Mouse (Mus musculus) splenic B cell, adult 2 months (primary cell): Measurements from ENCODE around the gene Rrnad1.
A peak's percentile ranks its signal among the peaks of the same experiment; 100 is the strongest.

Experiments used
- DNase-seq: peaks from one replicate; pipeline ENCODE4 v3.0.0-alpha.2; 2011; ENCODE audit warnings: low read depth, low spot score
- H3K27me3 ChIP-seq: 2 replicates; pipeline ENCODE4 v1.6.1; 2012; ENCODE audit warnings: mild to moderate bottlenecking, low read length, moderate library complexity, mixed read lengths; ENCODE audit not compliant: control insufficient read depth, poor library complexity, insufficient read depth, severe bottlenecking
- H3K36me3 ChIP-seq: 2 replicates; pipeline ENCODE4 v1.6.1; 2012; ENCODE audit warnings: mild to moderate bottlenecking, low read length, moderate library complexity, mixed read lengths; ENCODE audit not compliant: control insufficient read depth, poor library complexity, insufficient read depth, severe bottlenecking

The Rrnad1 gene

DNA sequence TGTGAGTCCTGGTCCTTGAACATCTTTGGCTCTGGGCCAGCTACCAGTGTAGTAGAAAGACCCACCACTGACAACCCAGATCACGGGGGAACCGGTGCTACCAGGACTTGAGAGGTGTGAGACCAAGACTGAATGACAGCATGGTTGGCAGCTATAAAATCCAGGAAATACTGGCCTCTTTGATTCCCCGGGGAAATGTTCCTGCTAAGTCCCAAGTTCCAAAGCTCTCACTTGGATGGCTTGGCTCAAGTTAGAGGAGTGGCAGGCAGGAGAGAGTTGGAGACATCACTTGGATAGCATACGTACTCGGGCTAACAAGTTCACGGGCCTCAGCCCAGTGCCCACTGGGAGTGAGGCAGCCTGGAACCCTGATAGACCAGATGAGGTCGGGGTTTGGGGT is 13.1 kb upstream of the Rrnad1 start:
- no peak for DNase-seq
- Histone ChIP-seq H3K36me3 (peaks cover 8% of the 10 kb centered on the region; the same call in 1 of the 2 replicates), H3K27me3 (no peaks in the 10 kb centered on the region; the same call in 1 of the 2 replicates)

DNA sequence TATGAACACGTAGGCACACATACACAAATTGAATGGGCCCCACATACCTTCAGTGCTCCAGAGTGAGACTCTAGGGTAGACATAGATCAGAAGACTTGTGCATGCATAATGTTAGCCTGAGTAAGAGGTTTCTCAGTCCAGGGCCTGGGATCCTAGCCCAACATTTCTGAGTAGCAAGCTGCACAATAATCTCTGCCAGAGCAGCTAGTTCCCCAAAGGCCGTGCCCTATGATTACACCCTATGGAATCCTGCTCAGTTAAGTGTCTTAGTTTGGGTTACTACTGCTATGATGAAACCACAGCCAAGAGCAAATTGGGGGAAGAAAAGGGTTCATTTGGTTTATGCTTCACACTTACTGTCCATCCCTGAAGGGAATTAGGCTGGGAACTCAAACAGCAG is 12.0 kb upstream of the Rrnad1 start:
- no peaks in the 10 kb centered on the region; the same call in 1 of the 2 replicates for H3K27me3 ChIP-seq
- no peak for DNase-seq
- peaks cover 11% of the 10 kb centered on the region; the same call in 1 of the 2 replicates for H3K36me3 ChIP-seq

DNA sequence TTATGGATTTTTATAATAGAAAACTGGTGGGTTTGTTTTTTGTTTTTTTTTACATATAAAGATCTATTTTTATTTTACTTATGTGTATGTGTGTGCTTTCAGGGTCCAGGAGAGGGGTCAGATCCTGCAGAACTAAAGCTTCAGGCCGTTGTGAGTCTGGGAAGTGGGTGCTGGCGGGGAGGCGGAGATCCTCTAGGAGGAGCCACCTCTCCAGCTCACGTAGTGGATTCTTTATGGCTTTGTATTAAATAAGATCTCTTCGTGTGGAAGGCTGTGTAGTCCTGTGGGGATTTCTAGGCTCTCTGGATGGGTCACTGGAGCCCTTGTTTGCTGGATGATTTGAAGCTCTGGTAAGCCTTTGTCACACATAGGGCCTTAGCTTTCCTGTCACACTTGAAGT is 10.1 kb upstream of the Rrnad1 start:
- no peaks in the 10 kb centered on the region for H3K27me3 ChIP-seq
- peaks cover 17% of the 10 kb centered on the region; the same call in 1 of the 2 replicates for H3K36me3 ChIP-seq
- DNase-seq, result no peak

DNA sequence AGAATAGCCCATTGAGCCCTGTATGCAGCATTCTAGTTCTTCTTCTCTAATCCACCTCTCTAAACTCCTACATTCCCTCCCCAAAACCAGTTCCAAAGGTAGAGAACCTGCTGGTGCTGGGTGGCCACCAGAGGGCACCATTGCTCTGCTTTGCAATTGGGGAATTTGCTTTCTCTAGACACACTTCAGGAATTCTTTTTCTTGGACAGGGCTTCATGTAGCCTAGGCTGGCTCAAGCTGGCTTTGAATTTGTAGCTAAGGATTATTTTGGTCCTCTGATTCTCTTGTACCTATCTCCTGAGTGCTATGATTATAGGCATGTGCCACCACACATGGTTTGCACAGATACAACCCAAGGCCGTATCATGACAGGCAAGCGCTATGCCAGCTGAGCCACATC is 5.3 kb upstream of the Rrnad1 start:
- DNase-seq, result peak; percentile 70
- H3K27me3 ChIP-seq, result no peaks in the 10 kb centered on the region
- H3K36me3 ChIP-seq, result peaks cover 27% of the 10 kb centered on the region

- DNase-seq, result no peak
- peaks cover 25% of the 10 kb centered on the region for H3K36me3 ChIP-seq
Measured at GRCm38 (mm10) chr3:87935201-87935600, 4.7 kb upstream of the Rrnad1 start.

GRCm38 (mm10) chr3:87934501-87934900 is 4.0 kb upstream of the Rrnad1 start:
- no peaks in the 10 kb centered on the region for H3K27me3 ChIP-seq
- peaks cover 21% of the 10 kb centered on the region for H3K36me3 ChIP-seq
- no peak for DNase-seq

More at GRCm38 (mm10) chr3:87935201-87935600, 4.7 kb upstream of the Rrnad1 start:
- H3K27me3 ChIP-seq, result no peaks in the 10 kb centered on the region

DNA sequence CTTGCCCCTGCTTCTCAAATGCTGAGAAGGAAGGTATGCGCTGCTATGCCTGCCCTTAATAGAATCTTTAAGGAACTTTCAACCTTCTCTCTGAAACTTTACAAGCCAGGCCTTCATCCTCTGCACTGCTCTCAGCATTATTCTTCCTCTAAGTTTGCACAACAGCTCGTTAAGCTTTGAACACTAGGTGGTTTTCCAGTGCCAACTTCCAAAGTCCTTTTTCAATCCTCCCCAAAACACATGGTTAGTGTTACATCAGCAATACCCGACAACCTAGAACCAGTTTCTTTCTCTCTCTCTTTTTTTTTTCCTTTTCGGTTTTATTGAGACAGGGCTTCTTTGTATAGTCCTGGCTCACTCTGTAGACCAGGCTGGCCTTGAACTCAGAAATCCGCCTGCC is 3.5 kb upstream of the Rrnad1 start:
- Histone ChIP-seq H3K27me3 (no peaks in the 10 kb centered on the region), H3K36me3 (peaks cover 19% of the 10 kb centered on the region)
- DNase-seq, result no peak

DNA sequence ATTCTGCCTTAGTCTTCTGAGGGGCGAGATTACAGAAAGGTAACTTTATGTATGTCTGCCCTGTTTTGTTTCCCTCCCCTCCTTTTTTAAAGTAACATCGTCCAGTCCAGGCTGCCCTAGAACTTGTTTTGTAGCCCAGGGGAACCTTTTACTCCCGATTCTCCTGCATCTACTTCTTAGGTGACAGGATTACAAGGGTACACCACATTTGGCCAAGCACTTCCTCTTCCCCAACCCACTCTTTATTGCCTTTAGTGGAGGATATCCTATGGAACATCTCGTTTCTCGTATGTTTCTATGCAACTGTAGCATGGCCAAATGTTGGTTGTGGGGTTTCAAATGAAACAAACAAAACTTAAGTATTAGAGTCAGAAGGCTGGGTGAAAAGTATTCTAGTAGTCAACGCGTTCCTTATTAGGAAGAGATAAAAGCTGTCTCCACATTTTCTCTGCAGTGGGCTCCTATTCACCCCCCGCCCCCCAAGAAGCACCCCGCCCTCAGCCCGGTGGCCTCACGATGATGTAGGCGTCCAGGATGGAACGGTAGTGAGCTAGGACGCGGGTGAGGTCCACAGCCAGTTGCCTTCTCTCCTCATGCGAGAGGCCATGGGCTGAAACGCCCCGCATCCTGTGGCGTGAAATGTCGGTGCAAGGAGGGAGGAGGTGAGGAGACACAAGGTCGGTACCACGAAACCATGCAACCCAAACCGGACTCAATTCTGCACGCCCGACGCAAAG is 1.0 kb downstream of the Rrnad1 start:
- Histone ChIP-seq H3K36me3 (peaks cover 13% of the 10 kb centered on the region), H3K27me3 (no peaks in the 10 kb centered on the region)
- DNase-seq, result no peak

- no peak for DNase-seq
- Histone ChIP-seq H3K27me3 (no peaks in the 10 kb centered on the region), H3K36me3 (peaks cover 10% of the 10 kb centered on the region; the same call in 1 of the 2 replicates)
Measured at GRCm38 (mm10) chr3:87927452-87927851, 3.1 kb downstream of the Rrnad1 start.

- Histone ChIP-seq H3K36me3 (peaks cover 5% of the 10 kb centered on the region; the same call in 1 of the 2 replicates), H3K27me3 (no peaks in the 10 kb centered on the region)
- no peak for DNase-seq
Measured at GRCm38 (mm10) chr3:87924996-87925395, 5.5 kb downstream of the Rrnad1 start.

GRCm38 (mm10) chr3:87920270-87920943 is 10.1 kb downstream of the Rrnad1 start:
- no peak for DNase-seq
- Histone ChIP-seq H3K36me3 (peaks cover 8% of the 10 kb centered on the region; the same call in 1 of the 2 replicates), H3K27me3 (no peaks in the 10 kb centered on the region)

DNA sequence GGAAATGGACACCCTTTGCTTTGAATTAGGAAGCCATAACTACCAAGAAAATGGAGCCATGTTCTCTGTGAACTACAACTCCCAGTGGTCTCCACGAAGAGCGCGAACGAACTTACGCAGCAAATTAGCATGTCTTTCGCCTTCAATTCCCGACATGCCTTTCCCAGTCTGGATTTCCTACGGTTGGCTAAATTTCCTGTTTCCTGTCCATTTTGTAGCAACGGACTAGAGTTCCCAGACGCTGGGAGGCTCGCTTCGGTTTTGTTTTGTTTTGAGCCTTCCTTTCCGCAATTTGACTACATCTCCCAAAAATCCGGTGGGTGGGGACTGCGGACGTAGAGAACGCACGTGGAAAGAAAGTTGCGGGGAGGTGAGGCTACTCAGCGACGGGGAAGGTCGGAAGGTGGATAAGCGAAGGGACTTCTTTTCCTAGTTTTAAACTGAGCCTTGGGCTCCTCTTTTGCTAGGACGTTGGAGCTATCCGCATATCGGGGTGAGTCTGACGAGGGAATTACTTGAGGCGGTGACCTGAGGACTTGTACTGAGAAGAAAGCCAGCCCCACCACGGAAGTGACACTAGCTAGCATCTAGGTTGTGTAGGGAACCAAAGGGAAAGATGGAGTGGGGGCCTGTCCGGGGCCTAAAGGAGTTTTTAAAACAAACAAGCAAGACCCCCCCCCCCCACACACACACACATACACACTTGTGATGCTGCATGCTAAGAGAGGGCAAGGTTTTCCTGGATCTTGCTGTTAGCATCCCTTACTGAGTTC is 11.0 kb downstream of the Rrnad1 start, which contains the start of gene Mrpl24:
Gene Mrpl24, plus strand, starts transcription at position 171 of the 773 bp plus-strand sequence.
- DNase-seq, result peak; percentile 84
- peaks cover 8% of the 10 kb centered on the region; the same call in 1 of the 2 replicates for H3K36me3 ChIP-seq
- H3K27me3 ChIP-seq, result no peaks in the 10 kb centered on the region

- no peak for DNase-seq
- Histone ChIP-seq H3K36me3 (peaks cover 16% of the 10 kb centered on the region), H3K27me3 (no peaks in the 10 kb centered on the region)
Measured at GRCm38 (mm10) chr3:87918551-87918950, 12.0 kb downstream of the Rrnad1 start.

- H3K27me3 ChIP-seq, result no peaks in the 10 kb centered on the region
- H3K36me3 ChIP-seq, result peaks cover 20% of the 10 kb centered on the region
- no peak for DNase-seq
Measured at GRCm38 (mm10) chr3:87916990-87917389, 13.5 kb downstream of the Rrnad1 start.
